Mouse (Mus musculus) forebrain, embryonic 13.5 days (tissue): ENCODE results near the gene Cyp4f13. TPM values are rescaled to one million over a fixed set of nuclear protein-coding genes. Genes with fewer than 3 reads are reported as not detected.

Experiments used
- ATAC-seq: fragments of 200-750 bp; cut with Nextera tagmentation; 2 replicates; pipeline ENCODE4 v1.8.0; 2017
- H3K27ac ChIP-seq: fragments of 300-500 bp; sonication (generic); 2 replicates; pipeline ENCODE4 v1.5.1; 2015; ENCODE audit warnings: inconsistent platforms, mild to moderate bottlenecking, moderate library complexity
- H3K27me3 ChIP-seq: fragments of 300-500 bp; sonication (generic); 2 replicates; pipeline ENCODE4 v1.6.1; 2015; ENCODE audit warnings: mild to moderate bottlenecking, inconsistent platforms
- H3K36me3 ChIP-seq: fragments of 300-500 bp; sonication (generic); 2 replicates; pipeline ENCODE4 v1.6.1; 2015; ENCODE audit warnings: mild to moderate bottlenecking, inconsistent platforms; ENCODE audit not compliant: poor library complexity, severe bottlenecking
- H3K4me1 ChIP-seq: fragments of 300-500 bp; sonication (generic); 2 replicates; pipeline ENCODE4 v1.6.1; 2015; ENCODE audit warnings: inconsistent platforms
- H3K4me2 ChIP-seq: fragments of 300-500 bp; sonication (generic); 2 replicates; pipeline ENCODE4 v1.6.1; 2015; ENCODE audit warnings: inconsistent platforms, mild to moderate bottlenecking, moderate library complexity
- H3K4me3 ChIP-seq: fragments of 300-500 bp; sonication (generic); 2 replicates; pipeline ENCODE4 v1.5.1; 2015; ENCODE audit warnings: mild to moderate bottlenecking, inconsistent platforms
- H3K9ac ChIP-seq: fragments of 300-500 bp; sonication (generic); 2 replicates; pipeline ENCODE4 v1.6.1; 2015; ENCODE audit warnings: mild to moderate bottlenecking, inconsistent platforms
- H3K9me3 ChIP-seq: fragments of 300-500 bp; sonication (generic); replicated peaks from 2 replicates; pipeline ENCODE4 v1.6.1; 2016; ENCODE audit warnings: inconsistent platforms
- WGBS: fragments of 180-500 bp; shearing (Covaris S2); methylation state at CpG from one replicate; pipeline ENCODE4 v1.1.7; 2015; 5-methylcytosine and 5-hydroxymethylcytosine counted together
- polyA plus RNA-seq: library from polyadenylated mRNA; unstranded; fragments of >200 nt; fragmentation: Nextera tagmentation; extraction: Ambion mirVana; gene quantifications from 2 replicates; pipeline ENCODE4 v1.2.1, GENCODE M21; 2015

The Cyp4f13 gene
- polyA plus RNA-seq, result 5.6 and 6.0 TPM in 2 replicates

- Histone ChIP-seq H3K9ac (peak within 1 kb of the TSS; percentile 55), H3K27me3 (no peaks in the 10 kb centered on the region), H3K4me3 (peak within 1 kb of the TSS; percentile 47), H3K4me2 (peak within 1 kb of the TSS; percentile 68), H3K27ac (no peak within 1 kb of the TSS), H3K4me1 (peaks cover 12% of the 10 kb centered on the region), H3K36me3 (no peaks in the 10 kb centered on the region), H3K9me3 (no peaks in the 10 kb centered on the region)
- peak; percentile 95 for ATAC-seq
- 49% methylated on average over 12 of the region's 12 CpGs for WGBS
These were observed at the start of gene Cyp4f13 for GRCm38 (mm10) chr17:32947215-32947914. Gene Cyp4f13, minus strand, starts transcription at chr17:32947402.

GRCm38 (mm10) chr17:32992699-32993474 lies 45.7 kb upstream of the Cyp4f13 start, which contains the start of gene Zfp952:
Gene Zfp952, plus strand, starts transcription at chr17:32993129.
- Histone ChIP-seq H3K4me1 (peaks cover 15% of the 10 kb centered on the region), H3K4me2 (peak within 1 kb of the TSS; percentile 84), H3K9me3 (no peaks in the 10 kb centered on the region), H3K9ac (peak within 1 kb of the TSS; percentile 80), H3K4me3 (peak within 1 kb of the TSS; percentile 79), H3K27me3 (no peaks in the 10 kb centered on the region), H3K36me3 (peaks cover 26% of the 10 kb centered on the region), H3K27ac (peak within 1 kb of the TSS; percentile 66)
- ATAC-seq, result peak; percentile 98
- 1% methylated on average over 21 of the region's 21 CpGs for WGBS

GRCm38 (mm10) chr17:32991965-32992698 lies 44.9 kb upstream of the Cyp4f13 start:
- no peaks in the 10 kb centered on the region for H3K9me3 ChIP-seq
- no peak for ATAC-seq
- peak overlapping the region; percentile 79 for H3K4me3 ChIP-seq
- H3K27ac ChIP-seq, result no peak overlapping the region
- WGBS, result 63% methylated on average over 12 of the region's 12 CpGs
- peaks cover 15% of the 10 kb centered on the region for H3K4me1 ChIP-seq
- peak overlapping the region; percentile 53; the same call in 1 of the 2 replicates for H3K9ac ChIP-seq
- H3K27me3 ChIP-seq, result no peaks in the 10 kb centered on the region
- H3K4me2 ChIP-seq, result peak overlapping the region; percentile 84
- peaks cover 26% of the 10 kb centered on the region for H3K36me3 ChIP-seq

- H3K4me2 ChIP-seq, result no peak overlapping the region
- H3K4me3 ChIP-seq, result no peak overlapping the region
- H3K27ac ChIP-seq, result no peak overlapping the region
- H3K4me1 ChIP-seq, result no peaks in the 10 kb centered on the region
- no peak for ATAC-seq
- H3K36me3 ChIP-seq, result peaks cover 2% of the 10 kb centered on the region; the same call in 1 of the 2 replicates
- H3K9ac ChIP-seq, result no peak overlapping the region
- H3K9me3 ChIP-seq, result no peaks in the 10 kb centered on the region
- 69% methylated on average over 4 of the region's 4 CpGs for WGBS
- no peaks in the 10 kb centered on the region for H3K27me3 ChIP-seq
These were observed 39.1 kb upstream of the Cyp4f13 start for GRCm38 (mm10) chr17:32986301-32986700.

GRCm38 (mm10) chr17:32981361-32981760 lies 34.2 kb upstream of the Cyp4f13 start:
- no peaks in the 10 kb centered on the region for H3K4me1 ChIP-seq
- no peak overlapping the region for H3K9ac ChIP-seq
- no peak for ATAC-seq
- H3K27ac ChIP-seq, result no peak overlapping the region
- no peak overlapping the region for H3K4me2 ChIP-seq
- peaks cover 37% of the 10 kb centered on the region for H3K36me3 ChIP-seq
- H3K9me3 ChIP-seq, result no peaks in the 10 kb centered on the region
- H3K27me3 ChIP-seq, result no peaks in the 10 kb centered on the region
- H3K4me3 ChIP-seq, result no peak overlapping the region
- 96% methylated on average over 4 of the region's 4 CpGs for WGBS

- H3K36me3 ChIP-seq, result no peaks in the 10 kb centered on the region
- H3K27ac ChIP-seq, result peak within 1 kb of the TSS; percentile 72
- WGBS, result under 1% methylated on average over 33 of the region's 33 CpGs
- no peaks in the 10 kb centered on the region for H3K27me3 ChIP-seq
- peak; percentile 100 for ATAC-seq
- H3K9me3 ChIP-seq, result no peaks in the 10 kb centered on the region
- H3K4me3 ChIP-seq, result peak within 1 kb of the TSS; percentile 84
- peak within 1 kb of the TSS; percentile 78 for H3K9ac ChIP-seq
- peak within 1 kb of the TSS; percentile 83 for H3K4me2 ChIP-seq
- peaks cover 17% of the 10 kb centered on the region for H3K4me1 ChIP-seq
These were observed 18.6 kb upstream of the Cyp4f13 start, which contains the start of gene Zfp472 for GRCm38 (mm10) chr17:32965623-32966290. Gene Zfp472, plus strand, starts transcription at chr17:32965814.

GRCm38 (mm10) chr17:32965253-32965622 lies 18.0 kb upstream of the Cyp4f13 start:
- Histone ChIP-seq H3K4me1 (peaks cover 17% of the 10 kb centered on the region), H3K9me3 (no peaks in the 10 kb centered on the region), H3K36me3 (no peaks in the 10 kb centered on the region), H3K27ac (no peak overlapping the region), H3K27me3 (no peaks in the 10 kb centered on the region), H3K9ac (peak overlapping the region; percentile 78), H3K4me2 (peak overlapping the region; percentile 83), H3K4me3 (peak overlapping the region; percentile 84)
- ATAC-seq, result peak; percentile 73
- 0% methylated on average over 14 of the region's 14 CpGs for WGBS

- ATAC-seq, result no peak
- Histone ChIP-seq H3K9ac (no peak overlapping the region), H3K27ac (no peak overlapping the region)
These were observed 4.2 kb upstream of the Cyp4f13 start for GRCm38 (mm10) chr17:32951441-32951840.

GRCm38 (mm10) chr17:32951006-32951405 lies 3.8 kb upstream of the Cyp4f13 start:
- Histone ChIP-seq H3K4me3 (no peak overlapping the region), H3K36me3 (no peaks in the 10 kb centered on the region), H3K27me3 (no peaks in the 10 kb centered on the region), H3K9me3 (no peaks in the 10 kb centered on the region), H3K4me2 (no peak overlapping the region), H3K9ac (no peak overlapping the region), H3K4me1 (peaks cover 12% of the 10 kb centered on the region), H3K27ac (no peak overlapping the region)
- 84% methylated on average over 11 of the region's 11 CpGs for WGBS
- ATAC-seq, result no peak

More at GRCm38 (mm10) chr17:32951441-32951840, 4.2 kb upstream of the Cyp4f13 start:
- H3K4me1 ChIP-seq, result peaks cover 10% of the 10 kb centered on the region
- WGBS, result 35% methylated on average over 16 of the region's 16 CpGs
- H3K27me3 ChIP-seq, result no peaks in the 10 kb centered on the region
- H3K4me3 ChIP-seq, result no peak overlapping the region
- H3K4me2 ChIP-seq, result peak overlapping the region; percentile 17; the same call in 1 of the 2 replicates
- H3K36me3 ChIP-seq, result no peaks in the 10 kb centered on the region
- no peaks in the 10 kb centered on the region for H3K9me3 ChIP-seq

- no peak for ATAC-seq
- Histone ChIP-seq H3K36me3 (no peaks in the 10 kb centered on the region), H3K27me3 (no peaks in the 10 kb centered on the region), H3K4me2 (no peak overlapping the region), H3K27ac (no peak overlapping the region), H3K9me3 (no peaks in the 10 kb centered on the region), H3K9ac (no peak overlapping the region), H3K4me3 (no peak overlapping the region), H3K4me1 (peaks cover 12% of the 10 kb centered on the region)
- 81% methylated on average over 3 of the region's 3 CpGs for WGBS
These were observed 2.9 kb upstream of the Cyp4f13 start for GRCm38 (mm10) chr17:32950136-32950535.

GRCm38 (mm10) chr17:32946716-32947115 lies 486 bp downstream of the Cyp4f13 start:
- Histone ChIP-seq H3K9me3 (no peaks in the 10 kb centered on the region), H3K36me3 (no peaks in the 10 kb centered on the region), H3K27me3 (no peaks in the 10 kb centered on the region), H3K4me1 (peaks cover 12% of the 10 kb centered on the region), H3K9ac (peak overlapping the region; percentile 55), H3K4me2 (peak overlapping the region; percentile 68), H3K27ac (no peak overlapping the region), H3K4me3 (peak overlapping the region; percentile 47)
- ATAC-seq, result no peak
- WGBS, result 71% methylated on average over 9 of the region's 9 CpGs
